Mouse (Mus musculus) layer of hippocampus, adult 18-20 months (tissue): ENCODE measurements around the gene Abca2. TPM values are rescaled to one million over a fixed set of nuclear protein-coding genes. Genes with fewer than 3 reads are reported as not detected.

Experiments used
- DNase-seq, 2 experiments: peaks; one replicate each; pipeline ENCODE4 v3.0.0; 2022; ENCODE audit warnings: low spot score in 2 of 2
- total RNA-seq, 2 experiments: library from RNA; stranded (reverse); gene quantifications; 2 replicates each; pipeline ENCODE4 v1.2.3; 2021

Gene Abca2
- total RNA-seq, 2 experiments from 2014 or later: 173 to 176 TPM

GRCm38 (mm10) chr2:25423626-25424025, 4.9 kb upstream of the Abca2 start:
- no peak for DNase-seq

- no peak for DNase-seq
These were observed 3.0 kb upstream of the Abca2 start for GRCm38 (mm10) chr2:25425481-25425880.

GRCm38 (mm10) chr2:25426721-25427191, 1.7 kb upstream of the Abca2 start:
- peak in 1 of 2 experiments; percentile 80 for DNase-seq

DNA sequence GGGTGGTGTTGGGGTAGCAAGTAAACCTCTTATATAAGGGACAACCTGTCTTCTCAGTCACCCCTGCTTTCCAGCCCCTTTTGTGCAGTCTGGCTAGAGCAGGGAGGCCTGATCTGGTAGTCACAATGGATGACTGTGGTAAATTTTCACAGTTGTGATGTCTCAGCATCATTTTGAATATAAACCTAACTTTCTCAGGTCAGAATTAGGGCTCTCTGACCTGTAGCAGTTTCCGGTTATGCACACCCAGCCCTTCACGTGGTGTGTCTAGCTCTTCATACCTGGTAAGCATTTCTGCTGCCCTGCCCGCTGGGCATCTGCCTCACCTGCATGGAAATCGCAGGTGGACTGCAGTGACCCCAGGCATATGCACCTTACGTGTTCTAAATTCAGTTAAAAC, 1.2 kb upstream of the Abca2 start:
- no peak for DNase-seq

- peak in 1 of 2 experiments; percentile 36 for DNase-seq
These were observed 1.1 kb downstream of the Abca2 start for GRCm38 (mm10) chr2:25429435-25430180.

GRCm38 (mm10) chr2:25430395-25431233, 2.1 kb downstream of the Abca2 start:
- peak in 1 of 2 experiments; percentile 65 for DNase-seq

DNA sequence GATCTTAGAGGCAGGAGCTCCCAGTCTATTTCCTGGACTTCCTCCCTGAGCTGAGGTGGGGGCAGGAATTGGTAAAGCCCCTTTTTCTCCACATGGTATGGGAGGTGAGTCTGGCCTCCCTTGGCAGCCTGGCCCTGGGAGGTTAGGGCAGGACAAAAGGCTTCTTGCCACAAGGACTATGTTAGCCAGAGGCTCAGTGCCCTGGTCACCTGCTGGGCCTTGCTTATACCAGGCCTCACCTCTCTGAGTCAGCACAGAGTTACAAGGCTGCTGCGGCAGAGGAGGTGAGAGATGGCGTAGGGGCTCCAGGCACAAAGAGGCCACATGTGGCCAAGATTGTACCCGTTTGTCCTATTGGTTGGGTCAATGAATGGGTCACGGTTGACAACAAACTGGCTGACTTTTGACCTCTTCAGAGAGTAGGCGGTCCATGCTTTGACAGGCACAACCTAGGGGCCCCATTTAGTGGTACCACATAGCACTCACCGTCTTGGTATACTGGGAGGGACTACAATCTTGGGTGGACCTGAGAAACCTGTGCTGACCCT, 2.9 kb downstream of the Abca2 start:
- no peak for DNase-seq

- DNase-seq: no peak
These were observed 4.0 kb downstream of the Abca2 start for GRCm38 (mm10) chr2:25432326-25433098.

- no peak for DNase-seq
These were observed 4.6 kb downstream of the Abca2 start for GRCm38 (mm10) chr2:25433101-25433500.

- no peak for DNase-seq
These were observed 5.8 kb downstream of the Abca2 start for GRCm38 (mm10) chr2:25434292-25434691.

DNA sequence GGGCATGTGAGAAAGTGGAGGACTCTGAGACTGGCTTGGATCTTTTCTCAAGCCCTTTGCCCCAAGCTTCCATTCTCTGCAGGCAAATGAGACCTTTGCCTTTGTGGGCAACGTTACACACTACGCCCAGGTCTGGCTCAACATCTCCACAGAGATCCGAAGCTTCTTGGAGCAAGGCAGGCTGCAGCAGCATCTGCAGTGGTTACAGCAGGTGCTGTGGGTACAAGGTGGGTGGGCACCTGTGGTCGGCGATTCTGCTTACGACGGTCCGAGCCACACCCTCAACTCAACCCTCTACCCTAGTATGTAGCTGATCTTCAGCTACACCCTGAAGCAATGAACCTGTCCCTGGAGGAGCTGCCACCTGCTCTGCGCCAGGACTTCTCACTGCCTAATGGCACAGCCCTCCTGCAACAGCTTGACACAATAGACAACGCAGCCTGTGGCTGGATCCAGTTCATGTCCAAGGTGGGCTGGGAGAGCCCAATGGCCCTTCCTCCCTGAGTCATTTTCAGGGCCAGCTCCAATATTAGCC, 7.8 kb downstream of the Abca2 start:
- no peak for DNase-seq

DNA sequence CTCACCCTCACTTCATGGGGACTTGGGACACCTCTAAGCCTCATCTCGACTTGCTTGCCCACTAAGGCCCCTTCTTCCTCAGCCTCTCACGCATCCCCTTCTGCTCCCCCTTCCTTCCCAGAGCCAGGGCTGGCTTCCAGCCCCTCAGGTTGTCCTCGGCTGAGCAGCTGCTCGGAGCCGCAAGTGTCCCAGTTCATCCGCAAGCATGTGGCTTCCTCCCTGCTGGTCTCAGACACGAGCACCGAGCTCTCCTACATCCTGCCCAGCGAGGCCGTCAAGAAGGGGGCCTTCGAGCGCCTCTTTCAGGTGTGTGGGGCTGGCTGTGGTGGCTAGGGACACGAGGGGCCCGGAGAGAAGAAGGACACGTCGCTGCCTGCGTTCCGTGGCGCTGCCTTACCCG, 12.6 kb downstream of the Abca2 start:
- DNase-seq: no peak

DNA sequence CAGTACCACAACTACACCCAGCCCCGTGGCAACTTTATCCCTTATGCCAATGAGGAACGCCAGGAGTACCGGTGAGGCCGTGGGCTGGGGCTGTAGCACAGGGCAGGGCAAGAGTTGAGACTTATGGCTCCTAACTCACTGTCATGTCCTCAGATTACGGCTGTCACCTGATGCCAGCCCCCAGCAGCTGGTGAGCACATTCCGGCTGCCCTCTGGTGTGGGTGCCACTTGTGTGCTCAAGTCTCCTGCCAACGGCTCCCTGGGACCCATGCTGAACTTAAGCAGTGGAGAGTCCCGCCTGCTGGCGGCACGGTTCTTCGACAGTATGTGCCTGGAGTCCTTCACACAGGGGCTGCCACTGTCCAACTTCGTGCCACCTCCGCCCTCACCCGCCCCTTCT, 14.2 kb downstream of the Abca2 start:
- no peak for DNase-seq

DNA sequence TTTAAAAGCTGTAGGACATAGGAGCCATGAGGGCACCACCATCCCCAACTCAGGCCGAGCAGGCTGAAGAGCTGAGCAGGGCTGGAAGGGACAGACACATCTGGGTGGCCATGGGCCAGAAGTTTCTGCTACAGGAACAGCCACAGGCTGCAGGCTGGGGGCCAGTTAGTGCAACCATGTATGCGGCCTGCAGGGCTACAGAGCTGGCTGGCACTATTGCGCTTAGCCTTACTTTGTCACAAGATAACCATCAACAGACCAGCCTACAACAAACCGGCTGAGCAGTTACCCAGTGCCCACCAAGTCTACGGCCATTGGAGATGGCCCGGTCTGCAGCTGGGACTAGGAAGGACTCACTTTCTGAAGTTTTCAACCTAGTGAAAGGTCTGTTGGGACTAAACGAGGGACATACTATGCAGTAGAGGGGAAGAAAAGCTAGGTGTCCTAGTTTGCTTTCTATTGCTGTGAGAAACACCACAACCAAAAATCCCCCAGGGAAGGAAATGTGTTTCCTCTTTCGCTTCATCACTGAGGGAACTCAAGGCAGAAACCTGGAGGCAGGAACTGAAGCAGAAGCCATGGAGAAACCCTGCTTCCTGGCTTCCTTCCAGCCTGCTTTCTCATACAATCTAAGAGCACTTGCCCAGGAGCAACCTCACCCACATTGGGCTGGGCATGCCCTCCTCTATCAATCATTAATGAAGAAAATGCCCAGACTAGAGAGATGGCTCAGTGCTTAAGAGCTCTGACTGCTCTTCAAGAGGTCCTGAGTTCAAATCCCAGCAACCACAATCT, 22.5 kb downstream of the Abca2 start:
- no peak for DNase-seq

DNA sequence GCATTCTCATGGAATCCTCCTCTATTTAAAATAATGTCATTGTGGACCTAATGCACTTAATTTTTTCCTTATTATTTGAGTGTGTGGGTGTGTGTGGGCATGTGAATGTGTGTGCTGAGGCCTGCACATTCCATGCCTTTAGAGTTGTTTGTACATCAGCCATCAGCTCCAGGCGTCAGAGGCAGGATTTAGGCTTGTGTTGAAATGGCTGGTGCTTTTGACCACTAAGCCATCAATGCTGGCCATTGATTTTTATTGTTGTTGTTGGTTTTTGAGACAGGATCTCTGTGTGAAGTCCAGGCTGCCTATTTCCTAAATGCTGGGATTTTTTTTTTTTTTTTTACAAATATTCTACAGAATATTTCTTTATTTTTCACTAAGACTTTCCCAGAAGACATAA, 24.4 kb downstream of the Abca2 start:
- DNase-seq: no peak

- DNase-seq: no peak
These were observed 27.9 kb downstream of the Abca2 start, which contains the start of gene Clic3 for GRCm38 (mm10) chr2:25456205-25456953. TSS of gene Clic3 (plus strand) at chr2:25456838.

DNA sequence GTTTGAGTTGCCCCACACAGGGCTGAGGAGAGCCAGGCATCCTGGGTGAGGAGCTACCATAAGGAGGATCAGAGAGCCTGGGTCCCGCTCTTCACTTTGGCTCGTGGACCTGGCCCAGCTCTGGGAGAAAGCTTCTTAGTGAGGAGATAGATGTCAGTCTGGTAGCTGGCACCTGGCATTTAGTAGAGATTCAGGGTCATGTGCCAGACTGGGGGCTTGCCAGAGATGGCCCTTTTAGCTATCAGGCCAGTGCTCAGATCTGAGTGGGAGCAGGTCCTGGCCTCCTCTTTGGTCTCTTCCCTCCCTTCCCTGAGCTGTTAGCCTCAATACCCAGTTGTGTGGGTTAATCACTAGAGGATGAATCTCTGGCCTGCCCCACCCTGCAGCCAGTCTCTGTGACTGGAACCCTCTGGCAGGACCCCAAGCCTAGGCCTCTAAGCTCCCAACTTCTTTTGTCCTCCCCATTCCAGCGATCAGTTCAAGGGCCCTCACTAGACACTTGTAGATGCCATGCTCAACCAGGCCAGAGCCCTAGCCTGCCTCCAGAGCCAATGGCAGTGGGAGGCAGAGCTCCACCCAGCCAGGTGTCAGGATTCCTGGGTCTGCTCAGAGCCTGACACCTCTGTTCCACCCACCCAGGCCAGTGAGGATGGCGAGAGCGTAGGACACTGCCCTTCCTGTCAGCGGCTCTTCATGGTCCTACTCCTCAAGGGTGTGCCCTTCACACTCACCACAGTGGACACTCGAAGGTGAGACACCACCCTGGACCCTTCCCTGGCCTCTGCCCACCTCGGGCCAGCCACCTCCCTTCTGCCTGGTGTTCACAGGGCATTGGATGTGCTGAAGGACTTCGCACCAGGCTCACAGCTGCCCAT, 28.8 kb downstream of the Abca2 start:
- DNase-seq: no peak

GRCm38 (mm10) chr2:25458911-25459310, 30.4 kb downstream of the Abca2 start:
- no peak for DNase-seq
